Mouse (Mus musculus): ENCODE results near the gene Zfp143. TPM values are rescaled to one million over a fixed set of nuclear protein-coding genes. Genes with fewer than 3 reads are reported as not detected.

The Zfp143 gene
- polyA plus RNA-seq, 1 experiment, result 6.4 TPM

GRCm38 (mm10) chr7:110110061-110110656 is 49.1 kb downstream of the Zfp143 start:
- Histone ChIP-seq H3K79me2 (ENCODE audit: control insufficient read depth, insufficient read depth) (no peaks in the 10 kb centered on the region), H3K36me3 (ENCODE audit: control insufficient read depth, insufficient read depth) (no peaks in the 10 kb centered on the region), H3ac (ENCODE audit: control insufficient read depth, insufficient read length) (no peak overlapping the region), H3K4me3 (no peak overlapping the region), H3K27me3 (ENCODE audit: control insufficient read depth, insufficient read depth, insufficient read length) (no peaks in the 10 kb centered on the region), H3K4me2 (ENCODE audit: low read depth) (peak overlapping the region; percentile 64)
- TF ChIP-seq E2F4 (IDR thresholded peaks at IDR 0.05; ENCODE audit: insufficient read depth) (no peak), SRF (IDR thresholded peaks at IDR 0.05; ENCODE audit: control insufficient read depth, insufficient read length, low read depth) (no peak), MYOD1 (IDR thresholded peaks at IDR 0.05; ENCODE audit: control insufficient read depth in 1 of 3, insufficient read length in 2 of 3, low read depth in 2 of 3) (no peak), CEBPB (IDR thresholded peaks at IDR 0.05; ENCODE audit: insufficient read depth, poor library complexity, severe bottlenecking) (no peak), TCF3 (IDR thresholded peaks at IDR 0.05; ENCODE audit: insufficient read length, low read depth) (no peak), REST (IDR thresholded peaks at IDR 0.05; ENCODE audit: insufficient read depth, insufficient read length) (no peak), MYOG (IDR thresholded peaks at IDR 0.05; ENCODE audit: control insufficient read depth in 1 of 3, insufficient read depth in 1 of 3, insufficient read length in 2 of 3, low read depth in 2 of 3) (no peak), POLR2AphosphoS2 (IDR thresholded peaks at IDR 0.05; ENCODE audit: insufficient read length, low read depth) (no peak), MAX (IDR thresholded peaks at IDR 0.05; ENCODE audit: low read depth) (no peak), USF1 (IDR thresholded peaks at IDR 0.05; ENCODE audit: low read depth) (no peak), POLR2A (IDR thresholded peaks at IDR 0.05; ENCODE audit: insufficient read length, low read depth) (no peak), TCF12 (IDR thresholded peaks at IDR 0.05; ENCODE audit: insufficient read depth, poor library complexity, severe bottlenecking) (no peak)

DNA sequence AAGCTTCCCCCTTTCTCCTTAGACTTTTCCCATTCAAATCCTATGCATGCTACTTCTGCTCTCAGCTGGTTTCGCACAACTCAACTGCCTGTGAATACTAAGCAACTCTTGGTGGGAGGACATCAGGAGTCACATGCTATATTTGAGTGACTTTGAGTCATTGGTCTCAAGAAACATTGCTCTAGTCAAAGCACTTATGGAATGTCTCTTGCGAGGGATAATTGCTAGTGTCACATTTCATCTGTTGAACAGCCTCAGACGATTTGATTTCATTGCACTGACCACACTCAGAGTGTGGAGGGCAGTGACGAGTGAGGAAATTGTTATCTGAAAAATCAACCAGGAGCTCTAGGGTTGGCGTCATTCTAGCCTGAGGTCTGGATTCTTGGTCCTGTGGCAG is 53.7 kb downstream of the Zfp143 start:
- Histone ChIP-seq H3K4me2 (ENCODE audit: low read depth) (peak overlapping the region; percentile 54), H3K4me3 (no peak overlapping the region), H3K36me3 (ENCODE audit: control insufficient read depth, insufficient read depth) (no peaks in the 10 kb centered on the region), H3K27me3 (ENCODE audit: control insufficient read depth, insufficient read depth, insufficient read length) (no peaks in the 10 kb centered on the region), H3ac (ENCODE audit: control insufficient read depth, insufficient read length) (no peak overlapping the region), H3K79me2 (ENCODE audit: control insufficient read depth, insufficient read depth) (no peaks in the 10 kb centered on the region)
- TF ChIP-seq CEBPB (IDR thresholded peaks at IDR 0.05; ENCODE audit: insufficient read depth, poor library complexity, severe bottlenecking), result peak; percentile 36; the same call in 1 of the 2 replicates
- TF ChIP-seq TCF12 (IDR thresholded peaks at IDR 0.05; ENCODE audit: insufficient read depth, poor library complexity, severe bottlenecking), result no peak
- no peak for TF ChIP-seq POLR2AphosphoS2 (IDR thresholded peaks at IDR 0.05; ENCODE audit: insufficient read length, low read depth)
- TF ChIP-seq USF1 (IDR thresholded peaks at IDR 0.05; ENCODE audit: low read depth), result peak; percentile 74

DNA sequence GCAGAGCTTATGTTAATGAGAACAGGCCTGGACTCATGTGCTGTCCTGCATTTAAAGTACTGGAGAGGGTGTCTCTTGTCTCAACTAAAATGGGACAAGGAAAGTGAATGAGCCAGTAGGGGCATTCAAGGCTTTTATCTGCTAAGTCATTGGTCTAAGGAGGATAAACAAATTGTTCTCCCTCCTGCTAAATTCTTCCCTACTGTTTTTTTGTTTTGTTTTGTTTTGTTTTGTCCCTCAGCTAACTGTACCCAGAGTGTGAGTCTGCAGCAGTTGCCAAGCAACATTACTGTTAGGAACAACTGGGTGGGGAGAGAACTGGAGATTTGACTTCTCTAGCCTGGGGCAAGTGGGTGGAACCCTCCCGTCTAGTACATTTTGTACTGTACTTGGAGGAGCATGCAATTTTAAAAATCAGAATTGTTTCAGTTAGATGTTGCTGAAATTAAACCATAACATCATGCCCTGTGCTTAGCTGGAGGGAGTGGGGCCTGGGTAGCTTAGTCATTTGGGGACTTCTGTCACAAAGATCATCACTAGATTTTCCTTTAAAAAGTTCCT is 55.8 kb downstream of the Zfp143 start:
- H3K4me2 ChIP-seq (ENCODE audit: low read depth), result peak overlapping the region; percentile 40
- TF ChIP-seq POLR2AphosphoS2 (IDR thresholded peaks at IDR 0.05; ENCODE audit: insufficient read length, low read depth), result no peak
- no peak for TF ChIP-seq E2F4 (IDR thresholded peaks at IDR 0.05; ENCODE audit: insufficient read depth)
- TF ChIP-seq MAX (IDR thresholded peaks at IDR 0.05; ENCODE audit: low read depth), result no peak
- TF ChIP-seq POLR2A (IDR thresholded peaks at IDR 0.05; ENCODE audit: insufficient read length, low read depth), result no peak
- no peak for TF ChIP-seq CEBPB (IDR thresholded peaks at IDR 0.05; ENCODE audit: insufficient read depth, poor library complexity, severe bottlenecking)
- no peak for TF ChIP-seq USF1 (IDR thresholded peaks at IDR 0.05; ENCODE audit: low read depth)
- TF ChIP-seq MYOD1 (IDR thresholded peaks at IDR 0.05; ENCODE audit: control insufficient read depth in 1 of 3, insufficient read length in 2 of 3, low read depth in 2 of 3), result no peak
- TF ChIP-seq MYOG (IDR thresholded peaks at IDR 0.05; ENCODE audit: control insufficient read depth in 1 of 3, insufficient read depth in 1 of 3, insufficient read length in 2 of 3, low read depth in 2 of 3), result no peak
- TF ChIP-seq SRF (IDR thresholded peaks at IDR 0.05; ENCODE audit: control insufficient read depth, insufficient read length, low read depth), result no peak
- no peak for TF ChIP-seq REST (IDR thresholded peaks at IDR 0.05; ENCODE audit: insufficient read depth, insufficient read length)
- TF ChIP-seq TCF12 (IDR thresholded peaks at IDR 0.05; ENCODE audit: insufficient read depth, poor library complexity, severe bottlenecking), result no peak
- TF ChIP-seq TCF3 (IDR thresholded peaks at IDR 0.05; ENCODE audit: insufficient read length, low read depth), result no peak
- no peaks in the 10 kb centered on the region for H3K79me2 ChIP-seq (ENCODE audit: control insufficient read depth, insufficient read depth)

DNA sequence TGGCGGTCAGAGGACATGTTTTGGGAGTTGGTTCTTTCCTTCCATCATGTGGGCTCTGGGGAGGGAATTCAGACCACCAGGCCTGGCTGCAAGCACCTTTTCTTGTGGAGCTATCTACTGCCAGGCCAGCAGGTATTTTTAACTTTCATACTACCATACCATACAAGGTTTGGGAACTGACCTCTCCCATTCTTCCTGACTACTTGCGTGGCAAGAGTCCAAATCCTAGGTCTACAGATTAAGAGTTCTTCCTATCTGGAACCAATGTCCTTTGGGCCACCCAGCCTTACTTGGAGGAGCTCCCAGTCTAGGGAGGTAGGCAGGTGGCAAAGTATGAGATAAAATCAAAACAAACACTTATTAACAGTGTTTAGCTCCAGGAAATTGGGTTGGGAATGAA is 57.4 kb downstream of the Zfp143 start:
- H3K36me3 ChIP-seq (ENCODE audit: control insufficient read depth, insufficient read depth), result no peaks in the 10 kb centered on the region
- TF ChIP-seq REST (IDR thresholded peaks at IDR 0.05; ENCODE audit: insufficient read depth, insufficient read length) (no peak), E2F4 (IDR thresholded peaks at IDR 0.05; ENCODE audit: insufficient read depth) (no peak), POLR2AphosphoS2 (IDR thresholded peaks at IDR 0.05; ENCODE audit: insufficient read length, low read depth) (no peak), CEBPB (IDR thresholded peaks at IDR 0.05; ENCODE audit: insufficient read depth, poor library complexity, severe bottlenecking) (no peak), MAX (IDR thresholded peaks at IDR 0.05; ENCODE audit: low read depth) (no peak), USF1 (IDR thresholded peaks at IDR 0.05; ENCODE audit: low read depth) (no peak), MYOD1 (IDR thresholded peaks at IDR 0.05; ENCODE audit: control insufficient read depth in 1 of 3, insufficient read length in 2 of 3, low read depth in 2 of 3) (no peak), POLR2A (IDR thresholded peaks at IDR 0.05; ENCODE audit: insufficient read length, low read depth) (no peak), TCF3 (IDR thresholded peaks at IDR 0.05; ENCODE audit: insufficient read length, low read depth) (no peak), MYOG (IDR thresholded peaks at IDR 0.05; ENCODE audit: control insufficient read depth in 1 of 3, insufficient read depth in 1 of 3, insufficient read length in 2 of 3, low read depth in 2 of 3) (no peak), TCF12 (IDR thresholded peaks at IDR 0.05; ENCODE audit: insufficient read depth, poor library complexity, severe bottlenecking) (no peak)
- H3ac ChIP-seq (ENCODE audit: control insufficient read depth, insufficient read length), result no peak overlapping the region
- no peak overlapping the region for H3K4me2 ChIP-seq (ENCODE audit: low read depth)
- no peak overlapping the region for H3K4me3 ChIP-seq
- H3K79me2 ChIP-seq (ENCODE audit: control insufficient read depth, insufficient read depth), result peaks cover 6% of the 10 kb centered on the region
- no peaks in the 10 kb centered on the region for H3K27me3 ChIP-seq (ENCODE audit: control insufficient read depth, insufficient read depth, insufficient read length)

More for the DNA sequence above, 55.8 kb downstream of the Zfp143 start:
- no peak overlapping the region for H3K4me3 ChIP-seq
- no peak overlapping the region for H3ac ChIP-seq (ENCODE audit: control insufficient read depth, insufficient read length)
- no peaks in the 10 kb centered on the region for H3K36me3 ChIP-seq (ENCODE audit: control insufficient read depth, insufficient read depth)
- no peaks in the 10 kb centered on the region for H3K27me3 ChIP-seq (ENCODE audit: control insufficient read depth, insufficient read depth, insufficient read length)

Measured in myocyte (in vitro differentiated cells).